Mouse (Mus musculus) frontal cortex, postnatal 14 days (tissue): ENCODE measurements around the gene Uap1.

Experiments
- DNase-seq, 2 experiments: peaks; one replicate each; pipeline ENCODE4 v3.0.0; 2022; ENCODE audit warnings: low spot score in 2 of 2

Uap1 gene

DNA sequence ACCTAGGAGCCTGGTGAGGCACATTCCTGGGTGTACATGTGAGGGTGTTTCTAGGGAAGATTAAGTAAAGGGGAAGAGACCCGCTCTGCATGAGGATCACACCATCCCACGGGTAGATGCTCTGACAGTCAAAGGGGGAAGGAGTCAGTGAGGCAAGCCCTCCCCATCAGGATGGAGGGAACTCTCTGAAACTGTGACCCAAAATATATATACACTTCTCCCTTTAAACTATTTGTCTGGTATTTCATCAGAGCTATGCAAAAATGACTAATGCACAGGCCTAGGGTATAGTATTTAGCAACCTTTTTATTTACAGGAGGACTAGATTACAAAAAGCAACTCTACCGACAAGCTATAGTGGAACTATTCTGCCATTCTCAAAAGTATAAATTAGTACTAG lies 9.8 kb downstream of the Uap1 start:
- DNase-seq, result no peak

DNA sequence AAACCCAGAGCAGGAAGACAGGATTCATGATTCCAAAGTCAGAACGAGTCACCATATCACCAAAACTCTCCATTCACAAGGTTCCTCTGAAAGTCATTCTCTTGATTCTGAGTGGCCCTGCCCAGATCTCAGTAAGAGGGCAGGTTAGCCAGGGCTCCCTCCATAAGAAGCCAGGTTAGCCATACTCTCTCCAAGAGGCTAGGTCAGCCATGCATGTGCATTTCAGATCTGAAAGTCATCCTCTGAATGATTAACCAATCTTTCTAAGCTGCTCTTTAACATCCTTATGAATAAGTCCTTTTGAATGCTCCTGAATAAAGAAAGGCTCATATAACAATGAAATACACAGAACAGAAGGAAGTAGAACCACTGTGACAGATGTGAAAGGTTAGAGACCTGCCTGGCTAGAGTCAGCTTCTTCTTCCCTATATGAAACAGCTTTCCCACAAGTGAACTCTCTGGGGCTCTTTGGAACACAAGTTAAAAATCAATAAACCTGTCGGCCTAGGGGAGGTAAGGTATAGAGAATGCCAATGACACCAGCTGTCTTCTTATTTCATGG lies 10.6 kb downstream of the Uap1 start:
- no peak for DNase-seq

DNA sequence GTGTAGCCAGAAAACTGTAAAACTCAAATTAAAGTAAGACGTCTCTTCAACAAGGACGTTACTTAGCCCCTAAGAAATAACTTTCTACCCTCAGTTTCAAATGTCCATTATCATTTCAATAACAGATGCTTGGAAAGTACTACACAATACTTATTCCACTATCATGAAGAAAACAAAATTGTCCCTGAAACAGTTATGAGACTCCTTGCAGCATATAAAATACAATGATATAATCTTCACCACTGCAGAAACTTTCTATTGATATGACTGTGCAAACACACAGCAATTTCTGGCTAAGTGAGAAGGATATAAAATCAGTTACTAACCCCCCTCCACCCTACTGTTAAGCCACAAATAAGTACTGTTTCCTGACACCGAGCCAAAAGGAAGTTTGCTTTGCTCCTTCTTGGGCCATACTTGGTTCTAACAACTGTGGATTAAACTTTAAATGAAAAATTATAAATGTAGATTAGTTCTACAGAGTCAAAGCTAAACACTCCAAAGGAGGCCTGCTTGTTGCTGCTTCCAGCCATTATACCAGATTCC lies 11.3 kb downstream of the Uap1 start:
- DNase-seq, result no peak

DNA sequence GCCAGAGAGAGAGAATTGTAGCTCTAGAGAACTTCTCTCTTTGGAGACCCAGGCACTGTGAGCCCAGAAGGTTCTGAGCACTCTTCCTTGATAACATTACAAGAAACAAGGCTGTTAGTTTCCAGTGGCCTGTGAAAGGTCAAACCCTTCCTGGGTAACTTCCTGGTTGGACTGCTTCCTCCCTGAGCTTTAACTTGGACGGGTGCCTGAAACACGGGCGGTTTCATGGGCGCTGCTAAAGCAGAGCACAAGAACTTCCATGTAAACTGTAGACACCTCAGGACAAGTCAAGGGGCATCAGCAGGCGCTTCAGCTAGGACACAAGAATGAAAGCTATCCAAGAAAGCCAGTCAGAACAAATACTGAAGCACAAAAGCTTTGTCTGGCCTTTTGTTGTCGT lies 12.9 kb downstream of the Uap1 start:
- no peak for DNase-seq

DNA sequence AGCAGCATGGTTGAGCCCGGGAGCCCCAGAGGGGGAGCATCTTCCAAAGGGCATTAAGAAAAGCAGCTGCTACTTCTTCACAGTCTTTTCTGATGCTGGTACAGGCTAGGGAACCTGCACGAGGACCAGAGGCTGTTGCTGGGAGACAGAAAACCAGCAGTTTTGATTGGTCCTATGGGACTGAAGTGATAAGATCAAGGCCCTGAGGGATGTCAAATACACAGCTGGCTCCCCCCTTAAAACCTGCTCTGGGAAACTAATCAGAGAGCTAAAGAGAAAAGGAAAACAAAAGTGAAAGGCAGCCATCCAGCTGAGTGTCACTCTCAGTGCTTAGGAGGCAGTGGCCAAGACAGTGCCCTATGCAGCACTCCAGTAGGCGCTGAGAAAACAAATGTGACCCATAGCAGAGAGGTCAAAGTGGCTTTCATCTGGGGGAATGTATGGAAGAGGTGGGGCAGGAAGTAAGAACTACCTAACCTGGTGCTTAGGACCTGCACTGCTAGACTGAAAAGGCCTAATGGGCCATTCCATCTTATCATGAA lies 14.3 kb downstream of the Uap1 start:
- no peak for DNase-seq

- DNase-seq, result no peak
Observed at GRCm38 (mm10) chr1:170159707-170160106, 15.1 kb downstream of the Uap1 start.

DNA sequence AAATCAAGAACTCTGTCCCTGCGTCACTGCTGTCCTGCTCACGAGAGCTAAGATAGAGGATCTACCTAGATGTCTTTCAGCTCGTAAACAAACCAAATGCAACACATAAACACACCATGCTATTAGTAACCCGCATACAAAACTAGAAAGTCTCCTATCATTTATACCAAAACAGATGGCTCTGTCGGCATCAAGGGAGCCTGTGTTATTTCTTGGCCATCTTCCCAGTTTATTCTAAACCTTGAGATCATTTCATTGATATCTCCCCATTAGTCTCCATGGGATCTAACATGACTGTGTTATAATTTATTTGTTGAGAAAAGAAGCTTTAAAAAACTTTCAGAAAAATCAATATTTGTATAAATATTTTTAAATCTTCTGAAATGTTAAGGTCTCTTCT lies 19.0 kb downstream of the Uap1 start:
- DNase-seq, result no peak

GRCm38 (mm10) chr1:170155298-170155697 lies 19.5 kb downstream of the Uap1 start:
- no peak for DNase-seq

DNA sequence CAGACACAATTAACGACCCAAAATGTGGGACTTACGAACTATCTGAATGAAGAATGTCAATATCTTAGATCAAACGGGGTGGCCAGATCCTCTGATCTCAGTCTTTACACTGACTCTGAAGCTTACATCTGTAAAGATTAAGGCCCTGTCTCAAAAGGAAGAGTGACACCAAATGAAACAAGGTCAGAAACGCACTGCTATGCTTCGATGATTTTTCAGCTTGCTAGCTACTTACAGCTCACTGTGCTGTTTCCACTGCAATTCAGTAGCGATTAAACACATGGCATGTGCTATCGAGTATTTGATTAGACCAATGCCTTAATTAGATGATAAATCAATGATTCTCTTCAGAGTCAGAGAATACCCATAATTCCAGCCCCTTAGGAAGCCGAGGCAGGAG lies 20.8 kb downstream of the Uap1 start:
- no peak for DNase-seq

- DNase-seq, result no peak
Observed at GRCm38 (mm10) chr1:170152552-170152951, 22.2 kb downstream of the Uap1 start.

DNA sequence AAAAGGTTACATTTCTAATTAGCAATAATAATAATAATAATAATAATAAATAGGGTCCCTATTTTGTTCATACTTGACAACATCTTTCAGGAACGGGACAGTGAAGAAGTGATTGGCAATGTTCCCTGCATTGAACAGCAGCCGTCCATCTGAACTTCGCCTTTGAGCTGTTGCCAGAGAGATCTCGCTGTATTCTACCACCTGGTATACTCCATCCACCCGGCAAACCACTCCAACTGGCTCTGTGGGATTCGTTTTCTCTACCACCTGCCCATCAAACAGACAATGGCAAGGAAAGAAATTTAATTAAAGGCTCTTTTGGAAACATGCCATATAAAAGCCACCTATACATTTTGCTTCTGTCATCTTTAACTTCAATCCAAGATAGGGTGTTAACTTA lies 23.9 kb downstream of the Uap1 start:
- DNase-seq, result no peak

DNA sequence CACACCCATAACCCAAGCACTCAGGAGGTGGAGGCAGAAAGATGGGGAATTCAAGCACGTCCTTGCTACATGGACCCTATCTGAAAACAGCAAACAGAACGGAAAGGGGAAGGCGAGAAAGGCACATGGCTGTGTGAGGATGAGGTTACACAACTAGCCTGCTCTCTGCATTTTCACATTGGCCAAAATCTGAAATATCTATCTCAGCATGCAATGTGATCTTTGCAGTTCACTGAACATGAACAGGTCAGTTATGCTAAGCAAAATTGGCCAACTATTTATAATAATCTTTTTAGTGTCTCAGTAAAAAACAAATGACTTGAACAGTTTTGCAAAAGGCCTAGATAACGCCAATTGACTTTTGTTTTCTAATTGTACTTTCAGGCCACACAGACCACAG lies 25.0 kb downstream of the Uap1 start:
- DNase-seq, result no peak

GRCm38 (mm10) chr1:170148536-170148935 lies 26.2 kb downstream of the Uap1 start:
- DNase-seq, result no peak

GRCm38 (mm10) chr1:170147651-170148448 lies 26.9 kb downstream of the Uap1 start:
- no peak for DNase-seq

DNA sequence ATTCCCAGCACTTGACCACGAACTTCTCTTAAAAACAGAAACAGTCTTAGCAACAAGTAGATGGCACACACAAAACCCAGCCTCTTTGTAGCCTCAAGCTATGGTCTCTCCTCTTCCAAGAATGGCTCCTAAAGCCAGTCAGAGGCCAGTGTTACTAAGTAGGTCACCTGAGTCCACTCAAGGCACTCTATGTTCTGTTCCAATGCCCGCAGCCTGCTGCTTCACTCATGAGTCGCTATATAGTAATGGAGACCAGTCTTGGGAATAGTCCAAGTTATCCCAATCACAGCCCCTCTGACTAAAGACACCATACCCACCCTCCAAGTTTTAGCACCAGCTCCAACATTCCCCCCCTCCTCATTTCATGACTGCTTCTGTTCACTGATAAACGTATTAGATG lies 29.2 kb downstream of the Uap1 start:
- no peak for DNase-seq

GRCm38 (mm10) chr1:170142256-170142871 lies 32.4 kb downstream of the Uap1 start:
- no peak for DNase-seq

DNA sequence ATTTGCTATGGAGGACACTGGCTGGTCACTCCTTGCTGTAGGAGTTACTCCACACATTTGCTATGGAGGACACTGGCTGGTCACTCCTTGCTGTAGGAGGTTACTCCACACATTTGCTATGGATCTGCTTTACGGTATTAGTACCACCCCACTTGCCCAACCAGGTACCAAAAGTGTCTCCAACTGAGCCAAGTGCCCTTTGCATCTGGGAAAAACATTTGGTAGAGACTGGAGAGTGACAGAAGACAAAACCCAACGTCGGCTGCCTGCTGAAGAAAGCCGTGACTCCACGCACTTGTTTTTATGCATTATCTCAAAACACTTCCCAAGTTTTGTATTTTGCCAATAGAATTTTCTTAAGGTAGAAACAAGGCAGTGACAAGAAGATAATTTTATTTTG lies 33.1 kb downstream of the Uap1 start:
- DNase-seq, result no peak

GRCm38 (mm10) chr1:170136351-170137009 lies 38.3 kb downstream of the Uap1 start:
- DNase-seq, result peak; percentile 57 to 60

DNA sequence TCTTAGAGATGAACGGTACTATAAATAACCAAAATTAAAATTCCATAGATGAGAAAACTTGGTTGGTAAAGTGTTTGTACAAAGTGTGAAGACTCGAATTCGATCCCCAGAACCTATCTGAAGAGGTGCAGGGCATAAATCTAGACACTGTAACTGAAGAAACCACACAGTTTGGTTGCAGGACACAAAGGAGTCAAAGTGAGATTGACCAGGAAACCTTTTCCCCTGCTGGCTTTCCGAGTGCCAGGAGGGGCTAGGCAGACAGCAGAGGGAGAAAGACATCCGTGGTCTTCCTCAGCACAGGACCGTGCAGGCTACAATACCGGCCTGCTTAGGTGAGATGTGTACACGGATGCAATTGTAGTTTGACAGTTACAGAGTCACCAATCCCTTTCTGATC lies 40.5 kb downstream of the Uap1 start:
- DNase-seq, result no peak

- DNase-seq, result no peak
Observed at GRCm38 (mm10) chr1:170130962-170131361, 43.8 kb downstream of the Uap1 start.

DNA sequence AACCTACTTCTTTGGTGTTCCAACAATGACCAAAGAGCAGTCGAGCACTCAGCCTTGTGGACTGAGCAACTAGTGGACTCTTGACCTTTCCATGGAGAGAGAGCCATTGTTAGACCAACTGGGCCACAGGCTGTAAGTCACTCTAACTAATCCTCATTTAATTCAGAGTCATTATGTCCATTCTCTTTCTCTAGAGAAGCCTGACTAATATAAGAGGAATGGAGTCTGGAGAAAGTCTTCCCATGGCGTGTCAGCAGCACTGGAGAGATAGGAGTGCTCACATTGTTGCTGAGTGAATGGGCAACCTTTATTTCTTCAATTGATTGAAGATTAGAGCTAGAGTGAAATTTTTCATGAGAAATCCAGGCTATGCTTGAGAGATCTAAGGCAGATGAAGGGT lies 50.1 kb downstream of the Uap1 start:
- no peak for DNase-seq

DNA sequence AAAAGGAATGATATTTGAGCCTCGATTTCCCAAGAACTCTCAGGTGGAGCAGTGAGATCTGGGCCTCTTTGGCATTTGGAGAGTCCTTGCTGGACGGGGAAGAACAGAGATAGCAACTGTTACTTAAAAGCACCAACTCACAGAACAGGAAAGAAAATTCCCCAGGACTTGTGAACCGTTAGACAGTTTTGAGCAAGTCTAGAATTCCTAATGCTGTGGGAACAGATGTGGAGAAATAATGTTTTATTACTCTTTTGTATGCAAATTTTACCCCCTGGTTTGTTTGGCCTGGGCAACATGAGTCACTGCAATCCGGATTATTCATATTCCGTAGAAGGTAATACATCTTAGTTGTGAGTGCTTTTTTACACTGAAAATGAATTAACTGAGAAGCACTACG lies 61.1 kb downstream of the Uap1 start:
- DNase-seq, result no peak
